Mouse (Mus musculus): Measurements from ENCODE around the gene Skap1. TPM values are rescaled to one million over a fixed set of nuclear protein-coding genes. Genes with fewer than 3 reads are reported as not detected.

The Skap1 gene
- polyA plus RNA-seq, 1 experiment from 2014 or later, result 2.8 TPM

DNA sequence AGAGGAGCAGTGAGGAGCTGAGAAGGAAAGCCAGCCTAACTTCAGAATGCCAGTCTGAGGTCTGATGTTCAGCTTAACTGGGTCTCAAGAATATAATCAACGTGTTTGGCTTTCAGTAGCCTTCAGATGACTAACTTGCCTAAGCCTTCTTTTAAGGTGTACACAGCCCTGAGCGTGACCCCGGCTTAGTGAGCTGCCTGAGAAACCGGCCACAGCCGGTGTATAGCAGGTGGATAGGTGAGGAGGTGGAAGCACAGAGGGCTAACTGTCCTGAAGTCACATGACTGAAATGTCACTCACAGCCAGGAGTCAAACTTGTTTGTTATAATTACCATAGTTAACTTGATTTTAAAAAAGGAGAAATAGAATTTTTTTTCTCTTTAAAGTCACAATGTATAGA lies 175.4 kb downstream of the Skap1 start:
- no peaks in the 10 kb centered on the region for H3K36me3 ChIP-seq (ENCODE audit: control insufficient read depth, insufficient read depth, low read length)
- ATAC-seq, result no peak
- 72% methylated on average over 5 of the region's 5 CpGs for WGBS

GRCm38 (mm10) chr11:96642173-96643140 lies 178.1 kb downstream of the Skap1 start:
- ATAC-seq, result no peak
- no peak overlapping the region for H3K9ac ChIP-seq (ENCODE audit: low read length)
- H3K27ac ChIP-seq (ENCODE audit: low read depth, low read length), result no peak overlapping the region
- H3K4me1 ChIP-seq (ENCODE audit: control insufficient read depth, insufficient read depth, low read length), result peaks cover 19% of the 10 kb centered on the region
- no peak for DNase-seq (ENCODE audit: low spot score)
- no peak overlapping the region for H3K4me2 ChIP-seq (ENCODE audit: low read length)
- H3K27me3 ChIP-seq (replicated peaks; ENCODE audit: control insufficient read depth, insufficient read depth, low read length), result no peaks in the 10 kb centered on the region
- H3K9me3 ChIP-seq (replicated peaks; ENCODE audit: control insufficient read depth, low read length), result no peaks in the 10 kb centered on the region
- H3K36me3 ChIP-seq (ENCODE audit: control insufficient read depth, insufficient read depth, low read length), result no peaks in the 10 kb centered on the region
- 87% methylated on average over 17 of the region's 17 CpGs for WGBS
- no peak overlapping the region for H3K4me3 ChIP-seq (ENCODE audit: low read depth, low read length)

More for the DNA sequence above, 175.4 kb downstream of the Skap1 start:
- Histone ChIP-seq H3K4me2 (ENCODE audit: low read length) (no peak overlapping the region), H3K9ac (ENCODE audit: low read length) (no peak overlapping the region), H3K4me3 (ENCODE audit: low read depth, low read length) (no peak overlapping the region), H3K27me3 (replicated peaks; ENCODE audit: control insufficient read depth, insufficient read depth, low read length) (no peaks in the 10 kb centered on the region), H3K4me1 (ENCODE audit: control insufficient read depth, insufficient read depth, low read length) (0 out of 2 replicates have a peak, but pooled peaks cover under 1% of the 10 kb centered on the region), H3K9me3 (replicated peaks; ENCODE audit: control insufficient read depth, low read length) (no peaks in the 10 kb centered on the region), H3K27ac (ENCODE audit: low read depth, low read length) (no peak overlapping the region)
- DNase-seq (ENCODE audit: low spot score), result no peak

- H3K9ac ChIP-seq (ENCODE audit: low read length), result no peak overlapping the region
- 78% methylated on average over 7 of the region's 7 CpGs for WGBS
- DNase-seq (ENCODE audit: low spot score) (no peak), ATAC-seq (no peak)
- peaks cover 22% of the 10 kb centered on the region for H3K4me1 ChIP-seq (ENCODE audit: control insufficient read depth, insufficient read depth, low read length)
- no peaks in the 10 kb centered on the region for H3K36me3 ChIP-seq (ENCODE audit: control insufficient read depth, insufficient read depth, low read length)
- no peaks in the 10 kb centered on the region for H3K27me3 ChIP-seq (replicated peaks; ENCODE audit: control insufficient read depth, insufficient read depth, low read length)
- H3K4me2 ChIP-seq (ENCODE audit: low read length), result no peak overlapping the region
- H3K27ac ChIP-seq (ENCODE audit: low read depth, low read length), result 0 out of 2 replicates have a peak overlapping the region, but pooled peaks have one; percentile 39
- H3K4me3 ChIP-seq (ENCODE audit: low read depth, low read length), result no peak overlapping the region
- H3K9me3 ChIP-seq (replicated peaks; ENCODE audit: control insufficient read depth, low read length), result no peaks in the 10 kb centered on the region
These were observed 180.6 kb downstream of the Skap1 start for GRCm38 (mm10) chr11:96644969-96645368.

GRCm38 (mm10) chr11:96645538-96646037 lies 181.2 kb downstream of the Skap1 start:
- Histone ChIP-seq H3K27ac (ENCODE audit: low read depth, low read length) (0 out of 2 replicates have a peak overlapping the region, but pooled peaks have one; percentile 39), H3K4me3 (ENCODE audit: low read depth, low read length) (no peak overlapping the region), H3K36me3 (ENCODE audit: control insufficient read depth, insufficient read depth, low read length) (no peaks in the 10 kb centered on the region), H3K4me1 (ENCODE audit: control insufficient read depth, insufficient read depth, low read length) (peaks cover 22% of the 10 kb centered on the region), H3K4me2 (ENCODE audit: low read length) (no peak overlapping the region), H3K9me3 (replicated peaks; ENCODE audit: control insufficient read depth, low read length) (no peaks in the 10 kb centered on the region), H3K9ac (ENCODE audit: low read length) (no peak overlapping the region), H3K27me3 (replicated peaks; ENCODE audit: control insufficient read depth, insufficient read depth, low read length) (no peaks in the 10 kb centered on the region)
- peak; percentile 72 for ATAC-seq
- WGBS, result 36% methylated on average over 10 of the region's 10 CpGs
- peak; percentile 81 for DNase-seq (ENCODE audit: low spot score)

DNA sequence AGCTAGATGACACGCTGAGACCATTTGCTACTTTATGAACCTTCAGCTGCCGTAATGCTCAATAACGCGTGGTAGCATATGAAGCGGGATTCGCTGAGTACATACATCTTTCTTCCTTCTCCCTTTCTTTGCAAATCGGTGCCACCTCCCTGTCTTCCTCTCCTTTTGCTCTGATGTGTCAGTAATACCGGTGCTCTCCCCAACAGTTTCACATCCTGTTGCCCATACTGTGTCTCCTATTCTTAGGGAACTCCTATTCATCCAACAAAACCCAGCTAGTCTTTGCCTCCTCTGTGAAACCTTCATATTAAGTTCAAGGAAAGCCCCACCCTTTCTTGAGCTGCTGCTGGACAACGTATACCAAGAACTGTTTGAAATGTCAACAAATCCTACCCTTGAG lies 187.5 kb downstream of the Skap1 start:
- no peaks in the 10 kb centered on the region for H3K9me3 ChIP-seq (replicated peaks; ENCODE audit: control insufficient read depth, low read length)
- H3K9ac ChIP-seq (ENCODE audit: low read length), result no peak overlapping the region
- WGBS, result 93% methylated on average over 9 of the region's 9 CpGs
- H3K4me1 ChIP-seq (ENCODE audit: control insufficient read depth, insufficient read depth, low read length), result peaks cover 8% of the 10 kb centered on the region
- no peak overlapping the region for H3K4me2 ChIP-seq (ENCODE audit: low read length)
- DNase-seq (ENCODE audit: low spot score) (no peak), ATAC-seq (no peak)
- no peaks in the 10 kb centered on the region for H3K36me3 ChIP-seq (ENCODE audit: control insufficient read depth, insufficient read depth, low read length)
- no peak overlapping the region for H3K27ac ChIP-seq (ENCODE audit: low read depth, low read length)
- no peak overlapping the region for H3K4me3 ChIP-seq (ENCODE audit: low read depth, low read length)
- no peaks in the 10 kb centered on the region for H3K27me3 ChIP-seq (replicated peaks; ENCODE audit: control insufficient read depth, insufficient read depth, low read length)

DNA sequence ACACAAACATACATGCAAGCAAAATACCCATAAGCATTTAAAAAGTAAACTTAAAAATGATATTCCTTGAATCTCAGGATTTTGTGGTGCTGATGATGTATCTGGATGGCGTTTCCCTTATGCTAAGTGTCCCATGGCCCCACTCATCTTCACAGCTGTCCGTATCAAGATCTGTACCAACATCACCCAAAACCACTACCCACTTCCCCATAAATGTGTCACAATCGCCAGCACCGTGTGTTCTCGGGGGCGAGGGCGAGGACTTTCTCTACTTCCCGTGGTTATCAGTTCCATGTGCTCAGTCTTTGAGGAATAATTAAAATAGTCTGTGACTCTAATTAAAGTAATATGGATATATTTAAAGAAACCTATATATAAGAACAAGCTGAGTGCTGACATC lies 189.5 kb downstream of the Skap1 start:
- no peak overlapping the region for H3K9ac ChIP-seq (ENCODE audit: low read length)
- no peak overlapping the region for H3K4me3 ChIP-seq (ENCODE audit: low read depth, low read length)
- H3K27me3 ChIP-seq (replicated peaks; ENCODE audit: control insufficient read depth, insufficient read depth, low read length), result no peaks in the 10 kb centered on the region
- no peak overlapping the region for H3K4me2 ChIP-seq (ENCODE audit: low read length)
- H3K27ac ChIP-seq (ENCODE audit: low read depth, low read length), result no peak overlapping the region
- no peak for DNase-seq (ENCODE audit: low spot score)
- WGBS, result 90% methylated on average over 8 of the region's 8 CpGs
- no peaks in the 10 kb centered on the region for H3K9me3 ChIP-seq (replicated peaks; ENCODE audit: control insufficient read depth, low read length)
- no peak for ATAC-seq
- no peaks in the 10 kb centered on the region for H3K4me1 ChIP-seq (ENCODE audit: control insufficient read depth, insufficient read depth, low read length)
- H3K36me3 ChIP-seq (ENCODE audit: control insufficient read depth, insufficient read depth, low read length), result no peaks in the 10 kb centered on the region

DNA sequence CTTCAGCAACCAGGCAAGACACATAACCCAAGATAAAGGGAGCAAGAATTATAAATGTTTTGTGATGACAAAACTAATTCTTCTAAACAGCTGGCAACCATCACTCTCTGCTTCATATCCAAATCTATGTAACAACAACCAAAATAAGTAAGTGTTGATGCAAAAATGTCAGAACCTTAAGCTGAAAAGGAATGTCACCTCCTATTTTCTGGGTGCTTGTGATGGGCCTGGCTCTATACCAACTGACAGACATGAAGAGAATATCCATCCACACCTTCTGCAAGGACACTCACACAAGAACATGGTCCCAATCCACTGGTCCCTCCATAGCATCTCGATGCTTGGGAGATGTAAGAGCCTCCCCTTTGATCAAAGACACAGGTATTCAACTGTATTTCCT lies 194.0 kb downstream of the Skap1 start:
- H3K36me3 ChIP-seq (ENCODE audit: control insufficient read depth, insufficient read depth, low read length), result no peaks in the 10 kb centered on the region
- DNase-seq (ENCODE audit: low spot score), result no peak
- H3K27me3 ChIP-seq (replicated peaks; ENCODE audit: control insufficient read depth, insufficient read depth, low read length), result no peaks in the 10 kb centered on the region
- no peak overlapping the region for H3K4me2 ChIP-seq (ENCODE audit: low read length)
- no peaks in the 10 kb centered on the region for H3K9me3 ChIP-seq (replicated peaks; ENCODE audit: control insufficient read depth, low read length)
- 86% methylated on average over 1 of the region's 1 CpGs for WGBS
- ATAC-seq, result no peak
- no peak overlapping the region for H3K9ac ChIP-seq (ENCODE audit: low read length)
- H3K4me1 ChIP-seq (ENCODE audit: control insufficient read depth, insufficient read depth, low read length), result no peaks in the 10 kb centered on the region
- H3K27ac ChIP-seq (ENCODE audit: low read depth, low read length), result no peak overlapping the region
- H3K4me3 ChIP-seq (ENCODE audit: low read depth, low read length), result no peak overlapping the region

DNA sequence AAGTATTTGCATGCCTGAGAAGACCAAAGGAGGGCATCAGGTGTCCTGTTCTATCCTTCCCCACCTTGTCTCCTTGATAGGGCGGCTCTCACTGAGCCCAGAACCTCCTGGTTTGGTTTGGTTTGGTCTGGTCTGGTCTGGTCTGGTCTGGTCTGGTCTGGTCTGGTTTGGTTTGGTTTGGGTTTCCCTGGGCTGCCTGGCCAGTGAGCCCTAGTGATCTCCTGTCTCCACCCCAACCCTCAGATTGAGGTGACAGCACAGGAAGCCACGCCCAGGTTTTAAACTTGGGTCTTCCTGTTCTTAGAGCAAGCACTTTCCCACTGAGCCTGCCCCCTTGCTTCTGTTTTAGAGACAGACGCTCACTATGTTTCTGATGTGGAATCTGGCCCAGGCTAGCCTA lies 202.5 kb downstream of the Skap1 start:
- Histone ChIP-seq H3K9me3 (replicated peaks; ENCODE audit: control insufficient read depth, low read length) (no peaks in the 10 kb centered on the region), H3K4me3 (ENCODE audit: low read depth, low read length) (no peak overlapping the region), H3K9ac (ENCODE audit: low read length) (no peak overlapping the region), H3K27ac (ENCODE audit: low read depth, low read length) (no peak overlapping the region), H3K4me1 (ENCODE audit: control insufficient read depth, insufficient read depth, low read length) (no peaks in the 10 kb centered on the region), H3K27me3 (replicated peaks; ENCODE audit: control insufficient read depth, insufficient read depth, low read length) (no peaks in the 10 kb centered on the region), H3K36me3 (ENCODE audit: control insufficient read depth, insufficient read depth, low read length) (no peaks in the 10 kb centered on the region), H3K4me2 (ENCODE audit: low read length) (no peak overlapping the region)
- ATAC-seq, result no peak
- WGBS, result 76% methylated on average over 3 of the region's 3 CpGs
- no peak for DNase-seq (ENCODE audit: low spot score)

DNA sequence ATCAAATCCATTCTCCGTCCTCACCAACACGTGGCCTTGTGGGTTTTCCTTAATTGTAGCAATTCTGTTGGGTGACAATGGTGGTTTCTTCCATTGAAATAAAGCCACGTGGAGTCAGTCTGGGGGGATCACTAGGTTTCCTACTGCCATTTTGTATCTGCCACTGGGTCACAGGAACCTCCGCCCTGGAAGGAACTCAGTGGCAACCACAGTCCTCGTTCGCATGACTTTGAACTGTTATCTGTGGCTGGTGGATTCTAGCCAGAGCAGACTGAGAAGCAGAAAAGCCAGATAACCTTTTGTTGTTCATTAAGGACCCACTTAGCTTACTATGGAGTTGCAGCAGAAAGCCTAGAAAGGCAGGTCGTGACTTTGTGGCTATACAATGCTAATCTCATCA lies 204.0 kb downstream of the Skap1 start:
- no peak overlapping the region for H3K4me3 ChIP-seq (ENCODE audit: low read depth, low read length)
- H3K27me3 ChIP-seq (replicated peaks; ENCODE audit: control insufficient read depth, insufficient read depth, low read length), result no peaks in the 10 kb centered on the region
- WGBS, result 76% methylated on average over 7 of the region's 7 CpGs
- ATAC-seq, result no peak
- H3K36me3 ChIP-seq (ENCODE audit: control insufficient read depth, insufficient read depth, low read length), result no peaks in the 10 kb centered on the region
- no peak overlapping the region for H3K9ac ChIP-seq (ENCODE audit: low read length)
- no peak for DNase-seq (ENCODE audit: low spot score)
- H3K9me3 ChIP-seq (replicated peaks; ENCODE audit: control insufficient read depth, low read length), result no peaks in the 10 kb centered on the region
- H3K4me2 ChIP-seq (ENCODE audit: low read length), result no peak overlapping the region
- no peaks in the 10 kb centered on the region for H3K4me1 ChIP-seq (ENCODE audit: control insufficient read depth, insufficient read depth, low read length)
- no peak overlapping the region for H3K27ac ChIP-seq (ENCODE audit: low read depth, low read length)
